Mouse (Mus musculus) urinary bladder, postnatal 10 days (tissue): ENCODE results near the gene Gramd4.
"Not testable (repeated sequence)": the region's sequence is repeated elsewhere in the genome, so short reads cannot be mapped to it uniquely, and the experiment has no call there.

Experiments used
- DNase-seq: peaks from one replicate; pipeline ENCODE4 v3.0.0; 2022; ENCODE audit warnings: low spot score

The Gramd4 gene

DNA sequence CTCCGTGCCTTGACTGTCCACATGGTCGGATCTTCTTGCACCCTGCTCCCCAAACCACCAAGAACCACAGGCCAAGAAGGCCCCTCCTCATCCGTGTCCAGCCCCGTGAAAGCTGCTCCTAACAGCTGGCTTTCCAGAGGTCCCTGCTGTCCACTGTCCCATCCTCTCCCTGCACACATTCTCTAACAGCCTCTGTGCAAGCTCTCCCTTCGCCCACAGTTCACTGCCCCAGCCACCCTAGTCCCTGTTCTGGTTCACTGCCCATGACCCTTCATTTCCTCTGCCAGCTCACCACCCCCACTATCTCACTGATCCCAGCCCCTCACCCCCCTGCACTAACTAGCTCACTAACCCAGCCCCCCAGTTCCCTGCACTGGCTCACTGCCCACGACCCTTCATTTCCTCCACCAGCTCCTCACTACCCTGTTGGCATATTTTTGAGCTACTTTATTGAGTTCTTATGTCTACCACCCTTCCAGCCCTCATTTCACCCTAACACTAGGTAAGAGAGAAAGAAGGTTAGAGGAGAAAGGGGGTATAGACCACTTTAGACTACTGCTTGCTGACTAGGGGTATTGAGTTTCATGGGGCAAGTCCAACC, 5.5 kb upstream of the Gramd4 start:
- DNase-seq, result no peak

GRCm38 (mm10) chr15:86053890-86054536, 3.5 kb upstream of the Gramd4 start:
- no peak for DNase-seq

DNA sequence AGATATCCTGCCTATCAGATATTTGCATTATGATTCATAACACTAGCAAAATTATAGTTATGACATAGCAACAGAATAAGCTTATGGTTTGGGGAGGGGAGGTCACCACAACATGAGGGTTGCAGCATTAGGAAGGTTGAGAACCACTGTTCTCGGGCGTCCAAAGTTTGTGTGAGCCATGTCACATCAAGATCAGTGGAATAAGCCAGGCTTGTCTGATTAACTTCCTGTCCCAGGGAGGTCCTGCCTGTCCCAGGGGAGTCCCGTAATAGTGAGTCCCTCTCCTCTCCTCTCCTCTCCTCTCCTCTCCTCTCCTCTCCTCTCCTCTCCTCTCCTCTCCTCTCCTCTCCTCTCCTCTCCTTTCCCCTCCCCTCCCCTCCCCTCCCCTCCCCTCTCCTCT, 2.6 kb upstream of the Gramd4 start:
- not testable (repeated sequence) for DNase-seq

GRCm38 (mm10) chr15:86056221-86056760, 1.2 kb upstream of the Gramd4 start:
- no peak for DNase-seq

DNA sequence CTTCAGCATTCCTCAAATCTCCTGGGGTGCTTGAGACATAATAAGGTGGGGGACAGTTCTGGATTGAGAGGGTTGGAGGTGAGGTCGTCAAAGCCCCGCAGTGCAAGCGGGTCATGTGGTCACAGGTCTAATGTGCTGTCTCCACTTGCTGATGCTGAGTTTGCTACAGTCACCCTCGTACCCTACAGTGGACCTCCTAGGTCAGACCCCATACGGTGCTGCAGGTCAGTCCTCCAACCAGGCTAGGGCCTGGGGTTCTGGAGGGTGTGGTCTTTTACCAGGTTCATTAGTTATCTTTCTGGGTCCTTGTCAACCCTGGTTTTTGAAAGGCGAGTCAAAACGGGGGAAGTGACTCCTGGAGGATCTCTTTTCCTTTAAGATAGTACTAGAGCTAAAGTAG, 413 bp downstream of the Gramd4 start:
- no peak for DNase-seq

GRCm38 (mm10) chr15:86058394-86058915, 960 bp downstream of the Gramd4 start:
- DNase-seq, result no peak

GRCm38 (mm10) chr15:86058931-86059834, 1.7 kb downstream of the Gramd4 start:
- DNase-seq, result no peak

DNA sequence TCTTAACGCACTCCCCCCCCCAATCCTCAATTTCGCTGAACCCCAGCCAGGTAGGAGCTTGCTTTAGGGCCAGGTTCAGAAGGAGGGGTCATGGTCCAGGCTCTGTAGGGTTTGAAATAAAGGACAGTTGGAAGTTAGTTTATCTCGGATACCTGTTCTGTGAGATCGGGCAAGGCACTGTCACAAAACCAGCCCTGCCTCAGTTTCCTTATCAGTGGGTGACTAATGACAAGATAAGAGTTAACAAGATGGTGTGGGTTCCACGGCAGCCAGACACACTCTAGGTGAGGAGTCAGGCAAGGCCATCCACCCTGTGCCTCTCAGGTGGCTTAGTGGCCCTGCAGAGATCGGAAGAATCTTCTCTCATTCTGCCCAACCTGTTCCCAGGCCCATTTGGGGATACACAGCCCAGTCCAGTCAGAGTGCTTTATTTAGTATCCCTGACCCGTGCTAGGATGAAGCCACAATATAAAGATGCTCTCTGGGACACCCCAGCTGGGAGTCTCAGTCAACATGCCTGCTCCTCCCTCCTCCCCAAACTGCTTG, 2.4 kb downstream of the Gramd4 start:
- no peak for DNase-seq

GRCm38 (mm10) chr15:86060581-86060980, 3.1 kb downstream of the Gramd4 start:
- no peak for DNase-seq

DNA sequence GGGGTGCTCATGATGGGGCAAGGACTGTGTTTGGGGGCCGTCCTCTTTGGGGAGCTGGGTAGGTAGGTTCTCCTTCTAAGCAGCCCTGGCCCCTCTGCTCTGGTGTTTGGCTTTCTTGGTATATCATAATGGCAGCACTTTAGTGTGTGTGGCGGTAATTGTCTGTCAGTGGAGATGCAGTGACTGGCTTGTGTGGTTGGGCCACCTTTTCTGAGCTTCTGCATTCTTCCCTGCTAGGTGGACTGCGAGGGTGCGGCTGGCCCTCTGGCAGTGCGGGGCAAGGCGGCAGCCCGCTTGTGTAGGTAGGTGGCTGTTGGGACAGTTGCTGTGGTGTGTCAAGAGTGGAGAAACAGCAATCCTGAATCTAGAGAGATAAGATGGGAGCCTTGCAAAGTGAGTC, 3.7 kb downstream of the Gramd4 start:
- no peak for DNase-seq

GRCm38 (mm10) chr15:86061848-86062481, 4.5 kb downstream of the Gramd4 start:
- no peak for DNase-seq

GRCm38 (mm10) chr15:86064191-86064849, 6.8 kb downstream of the Gramd4 start:
- DNase-seq, result no peak

- DNase-seq, result no peak
Observed at GRCm38 (mm10) chr15:86064850-86065229, 7.3 kb downstream of the Gramd4 start.

- DNase-seq, result no peak
Observed at GRCm38 (mm10) chr15:86065367-86065766, 7.9 kb downstream of the Gramd4 start.

DNA sequence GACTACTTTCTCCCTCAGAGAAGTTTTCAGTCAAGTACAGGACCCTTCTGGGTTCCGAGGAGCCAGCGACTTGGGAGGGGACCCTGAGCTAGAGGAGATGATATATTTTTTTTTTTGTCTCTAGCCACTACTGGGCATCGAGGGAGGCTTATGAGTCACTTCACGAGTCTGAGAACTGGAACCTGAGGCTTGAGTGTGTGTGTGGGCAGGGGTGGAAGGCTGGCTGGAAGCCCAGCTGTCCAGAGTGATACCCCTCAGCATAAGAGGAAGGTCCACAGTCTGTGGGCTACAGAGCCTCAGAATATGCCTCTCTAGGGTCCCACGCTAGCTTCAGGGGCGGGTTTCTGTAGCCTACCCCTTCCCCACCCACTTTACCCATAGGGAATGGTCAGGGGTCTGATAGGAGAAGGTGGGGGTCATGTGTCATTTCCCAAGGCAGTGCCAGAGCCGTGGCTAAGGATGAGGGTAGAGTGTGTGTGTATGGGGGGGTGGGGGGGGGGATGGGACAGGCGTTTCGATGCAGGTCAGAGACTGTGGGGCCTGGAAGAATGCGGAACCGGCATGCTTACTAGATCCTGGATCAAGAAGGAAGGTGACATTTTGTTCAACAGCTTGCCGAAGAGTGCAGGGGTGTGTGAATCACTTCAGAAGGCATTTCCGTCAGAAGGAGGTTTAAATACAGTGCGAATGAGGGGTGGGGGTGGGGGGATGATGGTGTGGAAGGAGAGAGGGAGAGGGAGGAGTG, 9.5 kb downstream of the Gramd4 start:
- no peak for DNase-seq

DNA sequence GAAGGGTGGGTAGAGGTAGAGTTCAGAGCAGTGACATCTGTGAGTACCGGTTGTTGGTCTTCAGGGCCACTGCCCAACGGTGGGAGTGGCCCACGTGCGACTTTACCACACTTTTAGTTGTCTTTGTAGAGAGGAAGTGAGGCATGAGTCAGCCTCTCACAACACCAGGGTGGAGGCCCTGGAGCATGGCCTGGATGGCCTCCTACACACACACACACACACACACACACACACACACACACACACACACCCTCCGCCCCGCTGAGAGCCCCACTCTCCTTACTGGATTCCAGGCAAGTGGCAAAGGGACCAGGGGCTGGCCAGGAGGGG, 10.1 kb downstream of the Gramd4 start:
- no peak for DNase-seq

- DNase-seq, result no peak
Observed at GRCm38 (mm10) chr15:86067941-86068495, 10.5 kb downstream of the Gramd4 start.

DNA sequence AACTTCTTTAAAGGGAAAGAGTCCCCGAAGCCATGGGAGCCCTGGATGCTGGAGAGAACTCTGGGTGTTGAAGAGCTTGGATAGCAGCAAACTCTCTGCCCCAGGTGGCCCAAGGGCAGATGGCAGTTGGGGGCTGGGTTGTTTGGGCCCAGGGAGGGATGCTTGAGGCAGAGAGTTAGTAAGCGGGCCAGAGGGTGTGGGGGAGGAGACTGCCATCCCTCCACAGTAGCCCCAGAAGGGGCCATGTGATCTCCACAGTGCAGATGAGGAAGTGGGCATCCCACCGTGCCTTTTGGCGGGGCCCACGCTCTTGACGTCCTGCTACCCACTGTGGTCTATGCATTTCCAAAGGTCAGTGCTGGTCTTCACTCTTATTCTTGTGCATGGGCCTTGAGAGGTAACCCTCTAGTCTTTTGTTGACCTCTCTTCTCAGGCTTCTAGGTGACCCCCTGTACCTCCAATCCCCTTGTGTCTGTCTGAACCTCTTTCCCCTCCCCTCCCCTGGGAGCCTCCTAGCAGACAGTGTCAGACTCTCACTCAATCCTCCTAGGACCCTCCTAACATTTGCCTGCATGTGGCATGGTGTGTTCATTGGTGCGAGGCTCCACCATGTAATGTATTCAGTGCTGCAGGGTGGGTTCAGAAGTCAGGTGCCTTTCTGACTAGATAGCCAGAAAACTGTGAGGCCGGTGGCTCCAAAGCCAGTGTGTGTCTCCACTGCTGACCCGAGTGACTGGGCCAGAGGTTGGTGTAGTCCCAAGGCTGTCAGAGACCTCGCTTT, 11.7 kb downstream of the Gramd4 start:
- no peak for DNase-seq

- no peak for DNase-seq
Observed at GRCm38 (mm10) chr15:86070368-86070767, 12.9 kb downstream of the Gramd4 start.

DNA sequence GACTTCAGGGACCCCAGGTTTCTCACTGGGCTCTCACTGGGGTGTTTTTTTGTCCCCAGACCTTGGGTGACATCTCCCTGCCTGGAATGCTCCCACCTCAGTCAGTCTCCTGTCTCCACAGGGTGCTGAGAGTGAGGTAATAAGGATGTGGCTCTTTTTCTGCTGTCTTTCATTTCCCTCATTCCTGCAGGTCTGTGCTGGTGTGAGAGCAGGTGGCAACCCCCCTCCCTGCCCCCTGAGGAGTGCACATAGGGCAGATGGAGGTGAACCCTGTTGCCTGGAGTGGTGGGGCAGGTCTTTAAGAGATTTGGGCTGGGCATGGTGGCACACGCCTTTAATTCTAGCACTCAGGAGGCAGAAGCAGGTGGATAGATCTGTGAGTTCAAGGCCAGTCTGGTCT, 13.7 kb downstream of the Gramd4 start:
- no peak for DNase-seq
